Mouse (Mus musculus): ENCODE results near the gene Btbd3. TPM values are rescaled to one million over a fixed set of nuclear protein-coding genes. Genes with fewer than 3 reads are reported as not detected.
"Not testable (repeated sequence)": the region's sequence is repeated elsewhere in the genome, so short reads cannot be mapped to it uniquely, and the experiment has no call there.

Gene Btbd3
- polyA plus RNA-seq, 1 experiment from 2014 or later: 1.9 TPM

GRCm38 (mm10) chr2:138334198-138334597 is 77.8 kb downstream of the Btbd3 start:
- ATAC-seq (ENCODE audit: low read depth); H3K9ac ChIP-seq (ENCODE audit: low read depth, low read length); H3K36me3 ChIP-seq (ENCODE audit: control insufficient read depth, insufficient read depth); H3K4me3 ChIP-seq (ENCODE audit: low read depth, low read length); H3K4me2 ChIP-seq (ENCODE audit: low read depth, low read length); H3K9me3 ChIP-seq (replicated peaks; ENCODE audit: control insufficient read depth, low read length); H3K27ac ChIP-seq (ENCODE audit: low read length); H3K27me3 ChIP-seq (ENCODE audit: control insufficient read depth, insufficient read depth, low read depth, low read length); H3K4me1 ChIP-seq (ENCODE audit: control insufficient read depth, low read depth, low read length): not testable (repeated sequence)
- WGBS (ENCODE audit: insufficient replicate concordance): 45% methylated on average over 2 of the region's 2 CpGs

GRCm38 (mm10) chr2:138337886-138338494 is 81.6 kb downstream of the Btbd3 start:
- no peaks in the 10 kb centered on the region for H3K4me1 ChIP-seq (ENCODE audit: control insufficient read depth, low read depth, low read length)
- no peaks in the 10 kb centered on the region for H3K36me3 ChIP-seq (ENCODE audit: control insufficient read depth, insufficient read depth)
- H3K27me3 ChIP-seq (ENCODE audit: control insufficient read depth, insufficient read depth, low read depth, low read length): no peaks in the 10 kb centered on the region
- no peaks in the 10 kb centered on the region for H3K9me3 ChIP-seq (replicated peaks; ENCODE audit: control insufficient read depth, low read length)
- no peak for ATAC-seq (ENCODE audit: low read depth)
- H3K27ac ChIP-seq (ENCODE audit: low read length): no peak overlapping the region
- 74% methylated on average over 6 of the region's 6 CpGs for WGBS (ENCODE audit: insufficient replicate concordance)
- H3K9ac ChIP-seq (ENCODE audit: low read depth, low read length): no peak overlapping the region
- no peak overlapping the region for H3K4me2 ChIP-seq (ENCODE audit: low read depth, low read length)
- H3K4me3 ChIP-seq (ENCODE audit: low read depth, low read length): no peak overlapping the region

GRCm38 (mm10) chr2:138338524-138338923 is 82.2 kb downstream of the Btbd3 start:
- Histone ChIP-seq H3K27ac (ENCODE audit: low read length) (no peak overlapping the region), H3K4me2 (ENCODE audit: low read depth, low read length) (no peak overlapping the region), H3K4me1 (ENCODE audit: control insufficient read depth, low read depth, low read length) (no peaks in the 10 kb centered on the region), H3K9ac (ENCODE audit: low read depth, low read length) (no peak overlapping the region), H3K36me3 (ENCODE audit: control insufficient read depth, insufficient read depth) (no peaks in the 10 kb centered on the region), H3K27me3 (ENCODE audit: control insufficient read depth, insufficient read depth, low read depth, low read length) (no peaks in the 10 kb centered on the region), H3K9me3 (replicated peaks; ENCODE audit: control insufficient read depth, low read length) (no peaks in the 10 kb centered on the region), H3K4me3 (ENCODE audit: low read depth, low read length) (no peak overlapping the region)
- 54% methylated on average over 1 of the region's 1 CpGs for WGBS (ENCODE audit: insufficient replicate concordance)
- no peak for ATAC-seq (ENCODE audit: low read depth)

GRCm38 (mm10) chr2:138355366-138355765 is 99.0 kb downstream of the Btbd3 start:
- Histone ChIP-seq H3K4me2 (ENCODE audit: low read depth, low read length) (no peak overlapping the region), H3K27me3 (ENCODE audit: control insufficient read depth, insufficient read depth, low read depth, low read length) (no peaks in the 10 kb centered on the region), H3K27ac (ENCODE audit: low read length) (no peak overlapping the region), H3K4me1 (ENCODE audit: control insufficient read depth, low read depth, low read length) (no peaks in the 10 kb centered on the region), H3K9ac (ENCODE audit: low read depth, low read length) (no peak overlapping the region), H3K9me3 (replicated peaks; ENCODE audit: control insufficient read depth, low read length) (no peaks in the 10 kb centered on the region), H3K36me3 (ENCODE audit: control insufficient read depth, insufficient read depth) (no peaks in the 10 kb centered on the region), H3K4me3 (ENCODE audit: low read depth, low read length) (no peak overlapping the region)
- 58% methylated on average over 3 of the region's 3 CpGs for WGBS (ENCODE audit: insufficient replicate concordance)
- ATAC-seq (ENCODE audit: low read depth): no peak

GRCm38 (mm10) chr2:138362474-138362873 is 106.1 kb downstream of the Btbd3 start:
- H3K4me1 ChIP-seq (ENCODE audit: control insufficient read depth, low read depth, low read length): no peaks in the 10 kb centered on the region
- no peaks in the 10 kb centered on the region for H3K36me3 ChIP-seq (ENCODE audit: control insufficient read depth, insufficient read depth)
- 61% methylated on average over 5 of the region's 5 CpGs for WGBS (ENCODE audit: insufficient replicate concordance)
- H3K9ac ChIP-seq (ENCODE audit: low read depth, low read length): no peak overlapping the region
- H3K4me3 ChIP-seq (ENCODE audit: low read depth, low read length): no peak overlapping the region
- no peaks in the 10 kb centered on the region for H3K9me3 ChIP-seq (replicated peaks; ENCODE audit: control insufficient read depth, low read length)
- no peak overlapping the region for H3K4me2 ChIP-seq (ENCODE audit: low read depth, low read length)
- H3K27ac ChIP-seq (ENCODE audit: low read length): no peak overlapping the region
- no peak for ATAC-seq (ENCODE audit: low read depth)
- no peaks in the 10 kb centered on the region for H3K27me3 ChIP-seq (ENCODE audit: control insufficient read depth, insufficient read depth, low read depth, low read length)

- Histone ChIP-seq H3K27me3 (ENCODE audit: control insufficient read depth, insufficient read depth, low read depth, low read length) (no peaks in the 10 kb centered on the region), H3K4me2 (ENCODE audit: low read depth, low read length) (no peak overlapping the region), H3K27ac (ENCODE audit: low read length) (no peak overlapping the region), H3K4me1 (ENCODE audit: control insufficient read depth, low read depth, low read length) (no peaks in the 10 kb centered on the region), H3K4me3 (ENCODE audit: low read depth, low read length) (no peak overlapping the region), H3K9ac (ENCODE audit: low read depth, low read length) (no peak overlapping the region), H3K9me3 (replicated peaks; ENCODE audit: control insufficient read depth, low read length) (no peaks in the 10 kb centered on the region), H3K36me3 (ENCODE audit: control insufficient read depth, insufficient read depth) (no peaks in the 10 kb centered on the region)
- WGBS (ENCODE audit: insufficient replicate concordance): 63% methylated on average over 4 of the region's 4 CpGs
- ATAC-seq (ENCODE audit: low read depth): no peak
Observed at GRCm38 (mm10) chr2:138365391-138365790, 109.0 kb downstream of the Btbd3 start.

- no peak overlapping the region for H3K27ac ChIP-seq (ENCODE audit: low read length)
- H3K36me3 ChIP-seq (ENCODE audit: control insufficient read depth, insufficient read depth): no peaks in the 10 kb centered on the region
- no peak overlapping the region for H3K9ac ChIP-seq (ENCODE audit: low read depth, low read length)
- H3K9me3 ChIP-seq (replicated peaks; ENCODE audit: control insufficient read depth, low read length): no peaks in the 10 kb centered on the region
- H3K27me3 ChIP-seq (ENCODE audit: control insufficient read depth, insufficient read depth, low read depth, low read length): no peaks in the 10 kb centered on the region
- no peak overlapping the region for H3K4me2 ChIP-seq (ENCODE audit: low read depth, low read length)
- no peak overlapping the region for H3K4me3 ChIP-seq (ENCODE audit: low read depth, low read length)
- no peaks in the 10 kb centered on the region for H3K4me1 ChIP-seq (ENCODE audit: control insufficient read depth, low read depth, low read length)
- WGBS (ENCODE audit: insufficient replicate concordance): 60% methylated on average over 5 of the region's 5 CpGs
- no peak for ATAC-seq (ENCODE audit: low read depth)
Observed at GRCm38 (mm10) chr2:138374556-138374955, 118.2 kb downstream of the Btbd3 start.

GRCm38 (mm10) chr2:138378855-138379254 is 122.5 kb downstream of the Btbd3 start:
- Histone ChIP-seq H3K27ac (ENCODE audit: low read length) (no peak overlapping the region), H3K4me1 (ENCODE audit: control insufficient read depth, low read depth, low read length) (no peaks in the 10 kb centered on the region), H3K9ac (ENCODE audit: low read depth, low read length) (no peak overlapping the region), H3K4me3 (ENCODE audit: low read depth, low read length) (no peak overlapping the region), H3K27me3 (ENCODE audit: control insufficient read depth, insufficient read depth, low read depth, low read length) (no peaks in the 10 kb centered on the region), H3K9me3 (replicated peaks; ENCODE audit: control insufficient read depth, low read length) (no peaks in the 10 kb centered on the region), H3K4me2 (ENCODE audit: low read depth, low read length) (no peak overlapping the region), H3K36me3 (ENCODE audit: control insufficient read depth, insufficient read depth) (no peaks in the 10 kb centered on the region)
- ATAC-seq (ENCODE audit: low read depth): no peak

GRCm38 (mm10) chr2:138384762-138385161 is 128.4 kb downstream of the Btbd3 start:
- no peak overlapping the region for H3K9ac ChIP-seq (ENCODE audit: low read depth, low read length)
- WGBS (ENCODE audit: insufficient replicate concordance): 43% methylated on average over 2 of the region's 2 CpGs
- ATAC-seq (ENCODE audit: low read depth): no peak

More at GRCm38 (mm10) chr2:138384762-138385161, 128.4 kb downstream of the Btbd3 start:
- H3K27me3 ChIP-seq (ENCODE audit: control insufficient read depth, insufficient read depth, low read depth, low read length): no peaks in the 10 kb centered on the region
- no peak overlapping the region for H3K4me2 ChIP-seq (ENCODE audit: low read depth, low read length)
- no peaks in the 10 kb centered on the region for H3K9me3 ChIP-seq (replicated peaks; ENCODE audit: control insufficient read depth, low read length)
- no peak overlapping the region for H3K27ac ChIP-seq (ENCODE audit: low read length)
- H3K4me3 ChIP-seq (ENCODE audit: low read depth, low read length): no peak overlapping the region
- no peaks in the 10 kb centered on the region for H3K4me1 ChIP-seq (ENCODE audit: control insufficient read depth, low read depth, low read length)
- no peaks in the 10 kb centered on the region for H3K36me3 ChIP-seq (ENCODE audit: control insufficient read depth, insufficient read depth)
